Mouse (Mus musculus): Measurements from ENCODE around the gene Cyfip1.

- TF ChIP-seq CTCF (IDR thresholded peaks at IDR 0.05; ENCODE audit: low read depth) (no peak), EP300 (IDR thresholded peaks at IDR 0.05; ENCODE audit: low read depth) (no peak)
Observed at GRCm38 (mm10) chr7:55911371-55911770, 69.8 kb downstream of the Cyfip1 start.

Measured in liver, embryonic 14.5 days (tissue).